Mouse (Mus musculus) megakaryocyte, embryonic 14.5 days (primary cell): Measurements from ENCODE around the gene Wdpcp.

ENCODE experiments used
- FLI1 ChIP-seq: IDR thresholded peaks from 2 replicates; pipeline ENCODE4 v1.6.1; 2012; ENCODE audit warnings: low read length, inconsistent platforms, mixed read lengths
- GATA1 ChIP-seq: IDR thresholded peaks from 3 replicates; pipeline ENCODE4 v1.6.1; 2012; ENCODE audit warnings: mixed read lengths, low read length, inconsistent platforms, borderline replicate concordance

- TF ChIP-seq GATA1 (no peak), FLI1 (no peak)
Observed at GRCm38 (mm10) chr11:21749487-21749886, 177.5 kb downstream of the Wdpcp start.
